Mouse (Mus musculus) brain, embryonic 14.5 days (tissue): ENCODE measurements at regions not wholly inside any gene's neighbourhood (a gene's known extent, or its start where the extent isn't known, plus 50 kb on each side); places are given as distances from the start of the nearest gene placed in this dataset.
"Not testable (repeated sequence)": the region's sequence is repeated elsewhere in the genome, so short reads cannot be mapped to it uniquely, and the experiment has no call there.

Experiments
- DNase-seq: peaks from one replicate; pipeline ENCODE4 v3.0.0-alpha.2; 2011; ENCODE audit warnings: low read depth
- CTCF ChIP-seq: fragments of 200-500 bp; IDR thresholded peaks from 2 replicates; pipeline ENCODE4 v1.5.1; 2012; ENCODE audit warnings: inconsistent platforms, mild to moderate bottlenecking, moderate library complexity, borderline replicate concordance; ENCODE audit not compliant: insufficient read depth, insufficient read length; ENCODE audit errors: extremely low read depth
- POLR2A ChIP-seq: fragments of 200-500 bp; IDR thresholded peaks from 2 replicates; pipeline ENCODE4 v1.6.1; 2012; ENCODE audit warnings: mild to moderate bottlenecking, inconsistent platforms, borderline replicate concordance; ENCODE audit not compliant: poor library complexity, insufficient read depth, insufficient read length, severe bottlenecking; ENCODE audit errors: extremely low read depth

DNA sequence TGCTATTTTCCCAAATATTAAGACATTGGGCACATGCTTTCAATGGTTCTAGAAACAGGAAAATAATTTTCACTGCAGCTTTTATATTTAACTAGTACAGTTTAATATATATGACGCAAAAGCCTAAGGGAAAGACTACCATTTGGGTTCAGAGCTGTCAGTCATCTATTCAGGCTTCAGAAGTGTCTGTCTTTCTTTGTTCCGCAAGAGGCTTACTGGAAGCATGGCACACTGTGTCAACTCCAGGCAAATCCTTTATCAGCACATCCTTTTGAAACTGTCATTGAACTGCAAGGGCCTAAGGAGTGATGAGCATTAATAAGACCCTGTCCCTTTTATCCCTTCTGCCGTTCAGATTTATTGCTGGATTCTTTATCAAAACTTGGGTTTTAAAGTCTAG, 158.2 kb downstream of the Gm5152 start:
- peak; percentile 61 for DNase-seq

DNA sequence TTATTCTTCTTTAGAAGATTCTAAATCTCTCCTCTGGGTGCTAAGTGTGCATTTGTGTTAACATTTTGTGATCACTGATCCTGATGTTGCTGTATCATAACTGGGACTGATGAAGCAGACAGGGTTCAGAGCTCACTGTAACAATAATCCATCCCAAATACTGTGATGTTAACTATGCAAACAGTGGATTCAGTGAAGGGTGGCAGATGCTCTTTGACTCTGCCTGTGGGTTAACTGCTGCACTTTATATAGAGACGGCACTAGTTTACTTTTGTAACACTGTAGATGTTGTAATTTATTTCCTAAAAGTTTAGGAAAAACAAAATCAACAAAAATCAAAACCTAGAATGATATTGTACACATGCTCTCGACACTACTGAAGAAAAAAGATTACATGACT, 190.9 kb downstream of the Gm5152 start:
- no peak for DNase-seq
- TF ChIP-seq POLR2A, result no peak
- no peak for TF ChIP-seq CTCF

GRCm38 (mm10) chr5:10054621-10055364, 191.5 kb downstream of the Gm5152 start:
- TF ChIP-seq CTCF (no peak), POLR2A (no peak)
- DNase-seq, result peak; percentile 27

GRCm38 (mm10) chr5:10041635-10042034, 204.7 kb downstream of the Gm5152 start:
- TF ChIP-seq POLR2A (no peak), CTCF (no peak)
- no peak for DNase-seq

DNA sequence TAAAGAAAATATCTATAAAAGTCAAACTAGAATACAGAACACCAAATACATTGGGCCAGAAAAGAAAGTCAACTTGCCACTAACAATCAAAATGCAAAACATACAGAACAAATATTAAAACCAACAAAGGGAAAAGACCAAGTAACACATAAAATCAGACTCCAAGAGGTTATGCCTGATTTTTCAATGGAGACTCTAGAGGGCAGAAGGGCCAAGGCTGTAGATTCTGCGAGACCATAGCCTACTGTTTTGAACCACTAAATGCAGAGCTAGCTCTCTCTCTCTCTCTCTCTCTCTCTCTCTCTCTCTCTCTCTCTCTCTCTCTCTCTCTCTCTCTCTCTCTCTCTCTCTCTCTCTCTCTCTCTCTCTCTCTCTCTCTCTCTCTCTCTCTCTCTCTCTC, 221.2 kb downstream of the Gm5152 start:
- DNase-seq, result not testable (repeated sequence)
